Mouse (Mus musculus) macrophage (primary cell): Measurements from ENCODE around the gene Ubxn11. TPM values are rescaled to one million over a fixed set of nuclear protein-coding genes. Genes with fewer than 3 reads are reported as not detected.
A peak's percentile ranks its signal among the peaks of the same experiment; 100 is the strongest.

ENCODE experiments used
- H3K27ac ChIP-seq: fragments of 350-480 bp; formaldehyde crosslinking; 2 replicates; pipeline ENCODE4 v1.9.0; 2021
- H3K36me3 ChIP-seq: fragments of 350-480 bp; formaldehyde crosslinking; 2 replicates; pipeline ENCODE4 v1.9.0; 2021; ENCODE audit errors: inconsistent target
- H3K4me3 ChIP-seq: fragments of 350-480 bp; formaldehyde crosslinking; 2 replicates; pipeline ENCODE4 v1.9.0; 2021; ENCODE audit errors: inconsistent target
- H3K79me2 ChIP-seq: fragments of 350-480 bp; formaldehyde crosslinking; 2 replicates; pipeline ENCODE4 v1.9.0; 2021; ENCODE audit errors: inconsistent target
- WGBS: methylation state at CpG from one replicate; pipeline ENCODE4 v1.1.7; 2026; ENCODE audit warnings: inconsistent platforms; ENCODE audit not compliant: missing documents; 5-methylcytosine and 5-hydroxymethylcytosine counted together
- polyA plus RNA-seq: library from polyadenylated mRNA; stranded (reverse); fragments of 250-400 nt; gene quantifications from 3 replicates; pipeline ENCODE4 v1.2.4, GENCODE M21; 2018; ENCODE audit warnings: inconsistent platforms

Ubxn11 gene
- polyA plus RNA-seq, 1 experiment from 2014 or later: 1.0 TPM

DNA sequence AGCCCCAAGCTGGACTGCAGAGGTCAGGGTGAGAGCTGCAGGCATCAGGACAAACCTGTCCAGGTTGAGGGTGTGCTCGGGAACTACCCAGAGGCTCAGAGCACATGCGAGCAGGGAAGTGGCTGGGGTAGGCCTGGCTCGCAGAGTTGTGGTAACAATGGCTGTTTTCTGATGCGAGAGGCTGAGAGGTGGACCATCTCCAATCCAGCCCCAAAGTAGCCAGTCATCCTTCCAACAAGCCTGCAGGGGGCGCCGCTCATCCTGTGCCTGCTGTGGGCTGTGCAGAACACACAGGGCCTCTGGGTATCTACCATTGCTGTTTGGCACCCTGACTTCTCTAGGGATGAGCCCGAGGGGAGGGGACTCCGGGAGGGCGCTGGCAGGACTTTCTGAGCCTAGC, 17.3 kb downstream of the Ubxn11 start:
- 75% methylated on average over 9 of the region's 9 CpGs for WGBS
- Histone ChIP-seq H3K27ac (peak overlapping the region; percentile 28), H3K79me2 (no peaks in the 10 kb centered on the region), H3K4me3 (no peak overlapping the region), H3K36me3 (no peaks in the 10 kb centered on the region)

DNA sequence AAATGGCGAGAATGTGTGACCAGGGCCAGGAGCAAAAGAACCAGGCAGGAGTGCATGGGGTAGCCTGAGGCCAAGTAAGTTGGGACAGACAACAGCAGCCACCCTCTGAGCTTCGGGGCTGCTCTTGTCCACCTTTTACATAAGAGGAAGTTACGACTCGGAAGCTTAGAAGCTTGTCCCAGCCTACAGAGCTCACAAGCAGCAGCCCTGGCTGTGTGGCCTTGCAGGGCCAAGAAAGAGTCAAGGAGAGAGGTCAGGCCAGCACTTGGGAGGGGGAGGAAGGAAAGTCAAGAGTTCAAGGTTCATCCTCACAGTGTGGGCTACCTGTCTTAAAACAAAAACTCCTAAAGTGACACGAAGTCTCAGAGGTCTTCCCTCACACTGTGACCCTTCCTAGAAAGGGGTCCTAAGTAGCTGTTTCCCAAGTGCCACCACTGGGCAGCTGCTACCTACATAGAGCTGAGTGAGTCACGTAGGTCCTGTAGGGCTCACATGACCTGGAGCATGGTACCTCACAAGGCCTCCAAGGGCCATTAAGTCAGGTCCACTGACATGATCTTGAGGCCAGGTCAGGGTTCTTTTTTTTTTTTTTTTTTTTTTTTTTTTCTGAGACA, 17.9 kb downstream of the Ubxn11 start:
- H3K79me2 ChIP-seq: peaks cover 4% of the 10 kb centered on the region; the same call in 1 of the 2 replicates
- WGBS: 50% methylated on average over 6 of the region's 6 CpGs
- H3K4me3 ChIP-seq: no peak overlapping the region
- no peaks in the 10 kb centered on the region for H3K36me3 ChIP-seq
- peak overlapping the region; percentile 28 for H3K27ac ChIP-seq

DNA sequence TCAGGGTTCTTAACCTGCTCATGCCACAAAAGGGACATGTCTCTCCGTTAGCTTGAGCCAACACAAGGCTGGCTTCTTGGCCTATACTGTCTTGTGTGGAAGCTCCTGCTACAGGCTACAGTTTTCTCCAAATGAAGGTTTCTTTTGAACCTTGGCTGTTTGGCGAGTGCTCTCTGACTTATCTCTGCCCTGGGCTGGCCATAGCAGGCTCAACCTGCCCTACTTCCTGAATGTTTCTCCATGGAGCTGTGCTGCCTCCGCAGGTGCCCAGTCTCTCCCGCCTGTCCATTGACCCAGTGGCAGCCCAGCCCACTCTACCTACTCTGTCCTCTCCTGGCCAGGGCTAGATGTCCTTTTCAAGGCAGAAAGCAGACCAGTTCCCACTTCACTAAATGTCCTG, 18.5 kb downstream of the Ubxn11 start:
- WGBS: 86% methylated on average over 4 of the region's 4 CpGs
- no peak overlapping the region for H3K27ac ChIP-seq
- H3K4me3 ChIP-seq: no peak overlapping the region
- peaks cover 10% of the 10 kb centered on the region for H3K79me2 ChIP-seq
- H3K36me3 ChIP-seq: no peaks in the 10 kb centered on the region

DNA sequence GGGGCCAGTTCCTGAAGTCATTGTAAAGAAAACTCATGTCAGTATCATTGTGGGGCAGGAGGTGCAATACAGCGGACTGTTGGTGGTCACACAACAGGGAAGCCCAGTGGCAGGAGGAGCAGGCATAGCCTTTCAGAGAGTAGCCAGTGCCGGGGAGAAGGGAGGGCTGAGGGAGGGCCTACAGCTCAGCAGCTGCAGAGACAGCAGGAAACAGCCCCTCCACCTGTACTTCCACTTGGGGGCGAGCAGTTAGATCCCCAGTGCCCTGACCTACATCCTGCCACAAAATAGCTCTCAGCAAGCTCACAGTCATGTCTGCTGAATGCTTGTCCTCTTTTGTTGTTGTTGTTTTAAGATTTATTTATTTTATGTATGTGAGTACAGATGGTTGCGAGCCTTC, 19.2 kb downstream of the Ubxn11 start:
- 57% methylated on average over 4 of the region's 4 CpGs for WGBS
- Histone ChIP-seq H3K36me3 (no peaks in the 10 kb centered on the region), H3K4me3 (no peak overlapping the region)

DNA sequence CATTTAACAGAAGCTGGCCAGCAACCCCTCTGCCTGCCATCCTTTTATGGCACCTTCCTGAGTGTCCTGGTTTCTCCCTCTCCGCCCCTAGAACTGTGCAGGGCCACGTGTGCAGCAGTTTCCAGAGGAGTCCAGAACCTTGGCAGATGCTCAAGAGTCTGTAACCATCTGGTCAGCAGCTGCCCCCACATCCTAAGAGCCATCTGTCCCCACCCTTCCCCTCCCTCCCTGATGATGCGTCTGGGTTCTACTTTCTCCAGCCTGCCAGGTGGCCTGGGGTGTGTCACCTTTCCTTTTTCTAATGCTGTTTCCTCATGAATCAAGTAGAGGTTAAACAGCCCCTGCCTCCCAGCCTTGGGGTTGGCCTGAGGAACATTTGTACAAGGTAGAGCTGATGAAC, 19.9 kb downstream of the Ubxn11 start:
- WGBS: 62% methylated on average over 3 of the region's 3 CpGs
- H3K4me3 ChIP-seq: no peak overlapping the region
- H3K27ac ChIP-seq: no peak overlapping the region
- H3K79me2 ChIP-seq: peaks cover 24% of the 10 kb centered on the region
- no peaks in the 10 kb centered on the region for H3K36me3 ChIP-seq

More for the DNA sequence above, 19.2 kb downstream of the Ubxn11 start:
- Histone ChIP-seq H3K79me2 (peaks cover 17% of the 10 kb centered on the region), H3K27ac (no peak overlapping the region)

DNA sequence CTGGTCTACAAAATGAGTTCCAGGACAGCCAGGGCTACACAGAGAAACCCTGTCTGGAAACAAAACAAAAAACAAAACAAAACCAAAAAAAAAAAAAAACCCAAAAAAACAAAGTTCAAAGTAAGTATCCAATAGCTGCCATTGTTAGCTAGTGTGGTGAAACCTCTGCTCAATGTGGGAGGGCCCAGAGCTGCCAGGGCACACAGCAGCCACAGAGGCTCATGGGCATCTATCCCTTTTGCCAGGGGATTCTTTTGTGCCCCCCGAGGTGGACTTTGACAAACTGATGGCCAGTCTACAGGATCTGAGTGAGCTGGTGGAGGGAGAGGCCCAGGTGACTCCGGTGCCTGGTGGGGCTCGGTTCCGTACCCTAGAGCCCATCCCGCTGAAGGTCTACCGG, 20.8 kb downstream of the Ubxn11 start:
- 98% methylated on average over 6 of the region's 6 CpGs for WGBS
- Histone ChIP-seq H3K27ac (no peak overlapping the region), H3K4me3 (no peak overlapping the region), H3K79me2 (peaks cover 33% of the 10 kb centered on the region), H3K36me3 (no peaks in the 10 kb centered on the region)

DNA sequence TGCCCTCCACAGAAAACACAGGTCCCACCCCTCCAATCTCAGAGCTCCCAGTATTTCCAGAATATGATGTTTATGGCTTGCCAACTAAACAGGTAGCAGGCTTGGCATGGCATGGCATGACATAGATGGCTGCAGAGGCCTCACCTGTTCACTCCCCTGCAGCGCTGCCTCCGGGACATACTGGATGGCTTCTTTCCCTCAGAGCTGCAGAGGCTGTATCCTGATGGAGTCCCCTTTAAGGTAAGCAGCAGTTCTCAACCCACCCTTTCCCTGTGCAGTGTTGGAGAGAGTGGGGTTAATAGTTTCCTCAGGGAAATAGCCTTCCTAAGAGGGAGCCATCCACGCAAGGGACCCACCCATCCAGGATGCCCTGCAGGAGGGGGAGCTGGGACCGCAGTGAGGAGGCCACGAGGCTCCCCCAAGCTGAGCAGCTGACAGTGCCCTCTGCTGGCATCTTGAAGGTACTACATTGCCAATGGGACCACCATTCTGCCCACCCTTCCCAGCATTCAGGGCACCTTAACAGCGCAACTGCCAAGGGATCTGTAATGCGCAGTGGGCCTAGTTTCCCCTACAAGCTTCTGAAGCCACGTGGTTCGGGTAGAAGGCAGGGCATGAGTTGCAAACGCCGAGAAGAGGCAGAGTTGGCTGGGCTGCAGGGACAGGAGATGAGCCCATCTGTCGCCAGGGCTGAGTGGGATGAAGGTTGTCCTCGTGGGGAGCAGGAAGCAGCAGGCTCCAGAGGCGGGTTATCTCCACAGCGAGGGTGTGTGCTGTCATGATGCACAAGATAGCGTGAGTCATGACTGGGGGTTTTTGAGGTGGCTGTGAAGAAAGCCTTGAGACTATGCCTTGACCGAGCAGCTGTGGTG, 21.5 kb downstream of the Ubxn11 start:
- peaks cover 36% of the 10 kb centered on the region for H3K79me2 ChIP-seq
- no peak overlapping the region for H3K4me3 ChIP-seq
- peak overlapping the region; percentile 13 for H3K27ac ChIP-seq
- H3K36me3 ChIP-seq: no peaks in the 10 kb centered on the region
- 15% methylated on average over 17 of the region's 17 CpGs for WGBS

DNA sequence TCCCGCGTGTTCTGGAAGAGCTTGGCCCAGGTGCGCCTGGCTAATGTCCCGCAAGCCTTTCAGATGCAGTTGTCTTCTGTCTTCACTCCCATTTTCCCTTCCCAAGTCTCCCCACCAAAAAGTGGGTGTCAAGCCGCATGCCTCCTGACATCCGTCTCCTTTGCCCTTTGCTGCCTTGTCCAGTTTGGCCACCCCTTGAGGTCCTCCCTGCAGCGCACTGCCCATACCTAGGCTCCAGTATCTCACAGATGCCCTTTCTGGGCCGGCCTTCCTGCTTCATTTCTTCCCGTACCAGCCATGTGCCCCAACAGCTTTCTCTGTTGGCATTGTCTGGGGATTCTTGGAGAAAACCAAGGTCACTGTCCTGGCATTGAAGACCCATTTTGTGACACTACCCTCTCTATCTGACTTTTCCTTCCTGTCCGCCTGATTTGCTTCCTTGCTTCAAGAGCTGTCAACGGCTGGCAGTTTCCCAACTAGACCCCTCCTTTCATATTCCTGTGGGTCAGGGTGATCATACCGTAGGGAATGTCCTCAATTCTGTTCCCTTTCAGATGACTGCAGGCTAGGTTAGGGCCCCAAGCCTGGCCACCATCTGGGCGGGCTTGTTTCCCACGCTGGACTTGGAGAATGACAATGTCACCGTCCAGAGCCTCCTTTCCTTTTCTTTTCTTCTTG, 23.2 kb downstream of the Ubxn11 start:
- WGBS: 96% methylated on average over 15 of the region's 15 CpGs
- Histone ChIP-seq H3K36me3 (no peaks in the 10 kb centered on the region), H3K27ac (no peak overlapping the region), H3K4me3 (no peak overlapping the region), H3K79me2 (peaks cover 36% of the 10 kb centered on the region)

DNA sequence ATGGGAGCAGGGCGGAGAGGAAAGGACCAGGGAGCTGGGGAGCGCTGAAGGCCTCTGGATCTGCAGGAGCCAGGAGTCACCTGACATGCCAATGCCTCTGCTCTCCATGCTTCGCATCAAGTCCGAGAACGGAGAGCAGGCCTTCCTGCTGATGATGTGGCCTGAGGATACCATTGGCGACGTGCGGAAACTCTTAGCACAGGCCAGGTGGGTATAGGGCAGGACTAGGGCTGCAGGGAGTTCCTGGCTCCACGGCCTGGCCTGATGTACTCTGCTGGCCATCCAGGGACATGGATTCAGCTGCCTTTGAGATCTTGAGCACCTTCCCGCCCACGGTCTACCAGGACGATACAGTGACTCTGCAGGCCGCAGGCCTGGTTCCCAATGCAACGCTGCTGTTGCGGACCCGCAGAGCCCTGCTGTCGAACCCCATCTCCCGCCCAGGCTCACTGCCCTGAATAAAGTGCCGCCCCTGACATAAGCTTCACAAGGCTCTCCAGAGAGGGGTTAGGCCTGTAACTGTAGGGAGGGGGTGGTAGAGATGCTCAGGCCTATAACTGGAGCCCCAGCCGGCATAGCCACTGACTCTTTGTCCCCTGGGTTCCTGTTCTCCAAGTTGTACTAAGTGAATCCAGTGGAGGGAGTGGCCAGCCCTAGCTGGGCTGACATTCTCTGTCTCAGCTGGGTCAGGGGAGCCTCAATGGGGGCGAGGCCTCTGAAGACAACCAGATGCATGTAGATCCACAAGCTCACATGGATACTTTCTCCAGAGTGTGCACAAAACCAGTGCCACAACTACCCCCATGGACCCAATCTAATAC, 24.1 kb downstream of the Ubxn11 start:
- no peaks in the 10 kb centered on the region for H3K36me3 ChIP-seq
- WGBS: 90% methylated on average over 21 of the region's 21 CpGs
- H3K79me2 ChIP-seq: peaks cover 36% of the 10 kb centered on the region
- H3K27ac ChIP-seq: peak overlapping the region; percentile 93
- peak overlapping the region; percentile 82; the same call in 1 of the 2 replicates for H3K4me3 ChIP-seq

DNA sequence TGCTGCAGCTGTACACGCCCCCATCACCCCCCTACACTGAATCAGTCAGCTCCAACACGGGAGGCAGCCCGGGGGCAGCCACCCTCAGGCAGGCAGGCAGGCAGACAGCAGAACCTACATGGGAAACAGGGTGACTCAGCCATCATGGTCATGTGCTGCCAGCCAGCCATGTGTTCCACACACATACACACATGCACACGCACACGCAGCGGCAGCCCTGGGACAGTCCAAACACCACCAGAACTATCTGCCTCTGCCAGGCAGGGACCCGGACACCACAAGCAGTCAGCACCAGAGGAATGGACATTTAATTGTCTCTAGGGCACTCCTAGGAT, 24.7 kb downstream of the Ubxn11 start:
- 68% methylated on average over 7 of the region's 7 CpGs for WGBS
- Histone ChIP-seq H3K4me3 (peak overlapping the region; percentile 82), H3K27ac (peak overlapping the region; percentile 93), H3K36me3 (no peaks in the 10 kb centered on the region), H3K79me2 (peaks cover 36% of the 10 kb centered on the region)

DNA sequence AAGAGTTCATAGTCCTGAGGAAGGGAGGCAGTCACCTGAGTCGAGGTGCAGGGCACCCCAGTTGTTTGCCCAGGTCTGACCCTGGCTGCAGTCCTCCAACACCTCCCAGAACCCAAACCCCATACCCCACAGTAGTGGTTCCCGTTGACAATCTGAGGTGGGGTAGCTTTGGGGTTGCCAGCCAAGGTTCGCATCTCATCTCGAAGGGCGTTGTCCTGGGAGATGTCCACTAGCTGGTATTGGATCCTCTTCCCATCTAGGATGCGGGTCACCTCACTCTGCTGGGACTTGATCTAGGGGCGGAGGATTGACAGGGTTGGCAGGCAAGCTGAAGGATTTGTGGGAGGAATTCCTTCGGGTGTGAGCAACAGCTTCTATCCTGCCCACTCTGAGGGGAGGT, 25.4 kb downstream of the Ubxn11 start:
- no peaks in the 10 kb centered on the region for H3K36me3 ChIP-seq
- H3K79me2 ChIP-seq: peaks cover 36% of the 10 kb centered on the region
- H3K27ac ChIP-seq: peak overlapping the region; percentile 93
- peak overlapping the region; percentile 82 for H3K4me3 ChIP-seq
- 34% methylated on average over 8 of the region's 8 CpGs for WGBS

DNA sequence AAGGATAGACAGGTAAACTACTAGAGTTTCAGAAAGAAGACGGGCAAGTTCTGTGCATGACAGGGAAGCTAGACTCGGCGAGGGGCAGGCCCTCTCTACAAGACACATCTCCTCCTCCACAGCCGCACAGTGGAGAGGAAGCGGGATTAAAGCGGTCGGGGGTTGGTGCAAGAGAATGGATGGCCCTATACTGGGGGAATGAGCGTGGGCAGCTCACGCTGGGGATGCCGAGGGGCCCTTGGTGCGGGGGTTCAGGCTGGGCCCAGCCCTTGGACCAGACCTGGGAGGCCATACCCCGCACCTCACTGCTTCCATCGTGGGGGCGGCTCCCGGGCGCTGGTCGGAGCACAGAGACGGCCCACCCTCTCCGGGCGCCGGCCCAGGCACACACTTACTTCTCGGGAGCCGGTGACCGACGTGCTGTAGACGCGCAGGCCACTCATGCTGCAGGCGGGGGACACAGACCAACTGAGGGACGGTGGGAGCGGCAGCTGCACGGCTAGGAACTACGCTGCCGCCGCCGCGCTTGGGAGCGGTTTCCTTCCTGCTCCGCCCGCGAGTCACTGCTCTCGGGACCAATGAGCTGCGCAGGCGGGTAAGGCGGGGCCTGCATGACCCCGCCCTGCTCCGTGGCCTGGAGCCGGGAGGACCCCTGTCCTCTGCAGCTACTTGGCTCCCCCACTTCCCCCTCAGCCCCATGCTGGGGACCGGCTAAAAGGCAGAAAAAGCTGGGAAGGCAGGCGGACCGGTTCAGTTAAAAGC, 26.0 kb downstream of the Ubxn11 start, which contains the start of gene Sh3bgrl3:
Sh3bgrl3 (minus strand) TSS at position 569 of the 762 bp plus-strand sequence.
- peak within 1 kb of the TSS; percentile 82 for H3K4me3 ChIP-seq
- peak within 1 kb of the TSS; percentile 93 for H3K27ac ChIP-seq
- no peaks in the 10 kb centered on the region for H3K36me3 ChIP-seq
- under 1% methylated on average over 50 of the region's 50 CpGs for WGBS
- H3K79me2 ChIP-seq: peaks cover 36% of the 10 kb centered on the region

DNA sequence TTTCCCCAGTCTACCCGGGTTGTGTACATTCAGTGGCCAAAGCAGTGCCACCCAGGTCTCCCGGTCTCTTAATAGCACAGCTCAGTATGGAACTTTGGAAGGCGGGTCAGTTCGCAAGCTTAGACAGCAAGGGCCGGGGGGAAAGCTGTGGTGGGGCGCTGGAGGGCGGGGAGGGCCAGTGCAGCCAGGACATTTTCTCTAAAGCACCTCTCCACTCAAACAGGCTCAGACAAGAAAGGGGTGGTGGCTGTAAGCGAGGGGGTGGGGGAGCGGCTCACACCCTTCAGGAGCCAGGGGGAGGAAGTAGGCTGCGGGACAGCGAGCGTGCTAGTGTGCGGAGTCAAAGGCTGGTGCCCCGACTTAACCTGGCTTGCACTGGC, 26.6 kb downstream of the Ubxn11 start:
- H3K4me3 ChIP-seq: peak overlapping the region; percentile 82
- 1% methylated on average over 14 of the region's 14 CpGs for WGBS
- no peaks in the 10 kb centered on the region for H3K36me3 ChIP-seq
- H3K27ac ChIP-seq: peak overlapping the region; percentile 93
- H3K79me2 ChIP-seq: peaks cover 36% of the 10 kb centered on the region

DNA sequence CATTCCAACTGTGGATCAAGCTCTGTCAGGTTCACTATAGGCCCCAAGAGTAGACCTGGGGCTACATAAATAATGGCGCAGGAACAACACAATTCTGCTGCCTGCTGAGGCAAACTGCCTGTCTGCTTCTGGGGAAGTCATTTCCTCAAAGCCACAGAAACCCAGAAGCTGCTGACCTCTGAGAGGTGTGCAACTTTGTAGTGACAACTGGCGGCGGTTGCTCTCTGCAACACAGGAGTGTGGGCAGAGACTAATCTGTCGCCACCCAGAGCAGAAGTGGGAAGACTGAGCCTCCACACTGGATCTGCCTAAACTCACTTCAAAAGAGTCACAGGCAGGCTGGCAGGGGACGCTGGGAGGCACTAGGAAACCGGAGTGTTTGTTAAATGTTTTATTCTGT, 27.1 kb downstream of the Ubxn11 start:
- peaks cover 36% of the 10 kb centered on the region for H3K79me2 ChIP-seq
- H3K36me3 ChIP-seq: no peaks in the 10 kb centered on the region
- peak overlapping the region; percentile 82 for H3K4me3 ChIP-seq
- 1% methylated on average over 6 of the region's 6 CpGs for WGBS
- H3K27ac ChIP-seq: peak overlapping the region; percentile 93
